Mouse (Mus musculus) right cerebral cortex, adult 2 months (tissue): ENCODE data around the gene Nxph4.

Experiments used
- DNase-seq, 2 experiments: peaks; one replicate each; pipeline ENCODE4 v3.0.0; 2021 to 2022; ENCODE audit warnings: low spot score in 2 of 2

Nxph4 gene

DNA sequence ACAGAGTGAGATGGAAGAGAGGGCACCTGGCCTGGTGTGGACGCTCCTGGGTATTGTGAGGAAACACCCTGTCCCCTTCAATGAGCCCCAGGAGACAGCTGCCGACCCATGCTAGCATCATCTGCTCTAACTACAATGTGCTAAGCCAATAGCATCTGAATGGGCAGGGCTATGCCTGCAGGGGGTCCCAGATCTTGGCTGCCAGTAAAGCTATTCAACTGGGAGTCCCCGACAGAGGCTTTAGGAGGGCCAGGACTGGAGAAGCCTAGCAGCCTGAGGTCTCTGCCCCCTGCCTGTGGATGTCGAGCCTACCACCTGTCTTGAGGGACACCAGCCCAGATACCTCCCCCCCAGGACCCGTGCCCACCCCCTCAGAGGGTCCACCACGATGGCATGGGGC, 8.4 kb upstream of the Nxph4 start:
- DNase-seq = no peak

- no peak for DNase-seq
Observed at GRCm38 (mm10) chr10:127542084-127542483, 7.7 kb upstream of the Nxph4 start.

GRCm38 (mm10) chr10:127541510-127541909, 7.2 kb upstream of the Nxph4 start:
- no peak for DNase-seq

GRCm38 (mm10) chr10:127537854-127538583, 3.7 kb upstream of the Nxph4 start:
- peak; percentile 87 to 88 for DNase-seq

GRCm38 (mm10) chr10:127536586-127537314, 2.4 kb upstream of the Nxph4 start:
- peak in 1 of 2 experiments; percentile 70 for DNase-seq

GRCm38 (mm10) chr10:127534929-127535384, 598 bp upstream of the Nxph4 start:
- no peak for DNase-seq

DNA sequence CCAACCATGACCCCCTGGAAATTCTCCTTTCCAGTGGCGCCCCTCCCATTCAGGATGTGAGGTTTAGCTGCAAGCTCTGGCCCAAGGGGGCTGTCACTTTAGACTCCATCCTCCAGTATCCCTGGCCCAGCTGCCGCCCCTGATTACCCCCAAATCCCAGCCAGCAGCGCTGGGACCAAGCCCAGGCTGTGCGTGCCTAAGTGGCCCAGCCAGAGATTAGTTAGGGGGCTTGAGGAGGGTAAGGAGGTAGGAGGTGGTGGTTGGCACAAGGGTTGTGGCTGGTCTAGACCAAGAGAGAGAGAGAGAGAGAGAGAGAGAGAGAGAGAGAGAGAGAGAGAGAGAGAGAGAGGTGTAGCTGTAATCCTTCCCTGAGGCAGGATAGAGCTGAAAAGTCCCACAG, 2.8 kb downstream of the Nxph4 start:
- no peak for DNase-seq

DNA sequence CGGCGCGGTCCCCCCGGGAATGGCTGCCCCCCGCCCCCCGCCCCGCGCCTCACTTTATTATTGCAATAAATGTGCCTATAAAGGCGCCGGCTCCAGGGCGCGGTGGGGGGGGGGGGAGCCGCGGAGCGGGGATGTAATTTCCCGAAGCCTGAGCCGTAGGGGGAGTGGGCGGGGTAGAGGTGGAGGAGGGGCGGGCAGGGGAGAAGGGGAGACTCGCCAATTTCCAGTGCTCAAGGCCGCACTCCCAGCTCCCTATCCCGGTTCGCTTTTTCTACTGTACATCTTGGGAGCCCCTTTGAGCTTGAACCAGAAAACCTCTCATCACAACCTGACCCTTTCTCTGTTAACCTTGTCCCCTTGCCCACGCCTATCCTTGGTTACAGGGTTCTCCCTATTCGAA, 3.4 kb downstream of the Nxph4 start:
- DNase-seq = no peak

GRCm38 (mm10) chr10:127527481-127527880, 6.9 kb downstream of the Nxph4 start:
- DNase-seq = peak in 1 of 2 experiments; percentile 39

DNA sequence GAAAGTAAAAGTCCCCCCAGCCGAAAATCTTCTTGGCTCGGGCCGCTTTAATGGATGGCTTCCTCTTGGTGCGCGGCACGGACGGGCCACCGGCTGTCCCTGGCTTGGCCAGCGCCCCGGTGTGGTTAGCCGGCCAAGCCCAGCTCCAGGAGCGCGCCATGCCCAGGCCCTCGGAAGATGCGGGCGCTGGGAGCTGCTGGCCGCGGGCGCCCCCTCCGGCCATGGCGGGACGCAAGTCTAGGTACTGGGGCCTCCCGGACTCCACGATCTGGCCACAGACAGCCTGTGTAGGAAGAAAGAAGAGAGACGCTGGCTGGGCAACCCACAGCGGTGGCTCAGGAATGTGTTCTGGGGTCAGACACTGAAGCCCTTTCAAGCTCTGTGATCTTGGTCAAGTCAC, 7.7 kb downstream of the Nxph4 start:
- no peak for DNase-seq

GRCm38 (mm10) chr10:127526048-127526447, 8.3 kb downstream of the Nxph4 start:
- no peak for DNase-seq

DNA sequence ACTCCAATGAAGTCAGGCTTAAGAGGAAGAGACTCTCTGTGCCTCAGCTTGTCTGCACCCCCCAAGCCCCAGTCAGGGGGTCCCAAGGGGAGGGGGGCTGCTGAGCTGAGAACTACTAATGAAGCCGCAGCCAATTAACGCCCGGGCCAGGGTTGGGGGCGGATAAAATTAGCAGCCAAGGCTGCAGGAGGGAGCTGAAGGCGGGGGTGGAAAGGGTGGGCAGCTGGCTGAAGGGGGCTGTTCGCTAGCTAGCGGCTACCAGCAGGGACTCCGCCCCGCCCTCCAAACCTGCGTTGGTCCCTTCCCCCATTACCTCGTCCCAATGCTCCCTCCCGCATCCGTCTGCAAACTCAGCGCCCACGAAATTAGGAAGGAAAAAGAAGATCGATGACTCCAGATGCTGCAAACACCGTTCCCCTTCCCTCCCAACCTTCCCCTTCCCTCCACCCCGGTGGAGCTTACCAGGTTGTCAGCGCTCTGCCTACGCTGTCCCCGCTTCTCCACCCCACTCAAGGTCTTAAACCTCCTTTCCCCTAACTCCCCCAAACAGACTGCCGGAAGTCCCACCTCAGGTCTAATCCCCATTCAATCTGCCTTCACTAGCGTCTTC, 9.6 kb downstream of the Nxph4 start:
- no peak for DNase-seq

DNA sequence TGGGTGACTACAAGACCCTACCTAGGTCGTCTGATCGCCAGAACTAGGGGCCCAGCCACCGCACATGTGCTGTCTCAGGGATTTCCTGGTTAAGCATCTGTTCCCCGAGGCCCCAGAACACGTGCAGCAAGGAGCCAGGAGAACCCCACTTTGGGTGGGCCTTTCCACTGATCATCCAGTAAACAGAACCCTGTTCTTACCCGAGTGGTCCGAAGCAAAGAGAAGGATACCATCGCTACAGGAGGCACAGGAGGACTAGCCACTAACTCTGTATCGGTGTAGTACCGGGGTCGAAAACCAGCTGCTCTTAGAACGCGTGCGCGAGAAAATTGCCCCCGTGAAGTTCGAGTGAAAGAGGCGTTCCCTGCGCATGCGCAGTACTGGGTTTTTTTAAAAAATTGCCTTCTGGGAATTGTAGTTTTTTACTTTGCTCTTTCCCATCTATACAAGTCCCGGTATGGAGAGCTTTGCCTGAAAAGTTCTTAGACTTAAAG, 12.2 kb downstream of the Nxph4 start, which contains the start of gene Shmt2:
TSS of gene Shmt2 (minus strand) at position 357 of the 494 bp plus-strand sequence.
- peak; percentile 88 to 89 for DNase-seq

DNA sequence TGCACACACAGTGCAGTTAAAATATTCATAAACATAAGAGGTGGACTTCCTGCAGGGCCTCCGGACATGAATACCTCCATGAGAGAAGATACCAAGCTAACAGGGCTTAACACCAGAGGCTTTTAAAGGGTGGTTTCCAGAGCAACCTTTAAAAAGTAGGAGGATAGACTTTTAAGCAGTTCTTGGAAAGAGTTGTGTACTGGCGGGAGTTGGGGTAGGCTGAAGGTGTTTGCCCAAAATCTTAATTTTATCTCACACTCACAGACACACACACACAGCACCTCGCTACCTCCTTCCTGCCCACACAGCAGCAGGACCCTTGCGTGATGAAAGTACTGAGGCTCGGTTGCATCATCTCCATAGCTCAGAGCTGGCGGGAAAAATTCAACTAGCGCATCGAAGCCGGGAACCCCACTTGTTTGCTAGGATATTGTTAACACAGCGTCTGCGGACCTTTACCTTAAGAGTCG, 12.7 kb downstream of the Nxph4 start:
- no peak for DNase-seq

- no peak for DNase-seq
Observed at GRCm38 (mm10) chr10:127520714-127521357, 13.5 kb downstream of the Nxph4 start.

- DNase-seq = no peak
Observed at GRCm38 (mm10) chr10:127519903-127520713, 14.3 kb downstream of the Nxph4 start.

DNA sequence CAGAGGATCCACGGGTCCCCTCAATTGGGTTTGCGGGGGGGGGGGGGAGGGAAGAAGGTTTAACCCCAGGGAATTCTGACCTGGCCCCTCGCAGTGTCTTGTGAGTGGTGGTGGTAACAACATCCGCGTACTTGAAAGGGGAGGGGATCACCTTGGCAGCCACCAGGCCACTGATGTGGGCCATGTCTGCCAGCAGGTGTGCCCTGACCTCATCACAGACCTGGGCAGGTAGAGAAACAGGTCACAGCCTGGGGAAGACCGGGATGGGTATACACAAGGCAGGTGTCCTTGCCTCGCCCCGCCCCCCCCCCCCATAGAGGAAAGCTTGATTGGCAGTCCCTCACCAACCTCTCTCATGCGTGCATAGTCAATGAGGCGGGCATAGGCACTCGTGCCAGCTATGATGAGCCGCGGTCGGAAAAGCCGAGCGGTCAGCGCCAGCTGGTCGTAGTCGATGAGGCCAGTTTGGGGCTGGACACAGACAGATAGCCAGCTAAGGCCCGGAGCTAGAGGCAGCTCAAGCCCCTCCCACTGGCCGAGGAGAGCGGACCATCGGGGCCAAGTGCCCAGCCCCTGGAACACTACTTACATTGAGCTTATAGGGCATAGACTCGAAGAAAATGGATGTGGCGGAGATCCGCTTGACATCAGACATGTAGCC, 15.2 kb downstream of the Nxph4 start:
- DNase-seq = no peak

- DNase-seq = no peak
Observed at GRCm38 (mm10) chr10:127517941-127518340, 16.4 kb downstream of the Nxph4 start.

DNA sequence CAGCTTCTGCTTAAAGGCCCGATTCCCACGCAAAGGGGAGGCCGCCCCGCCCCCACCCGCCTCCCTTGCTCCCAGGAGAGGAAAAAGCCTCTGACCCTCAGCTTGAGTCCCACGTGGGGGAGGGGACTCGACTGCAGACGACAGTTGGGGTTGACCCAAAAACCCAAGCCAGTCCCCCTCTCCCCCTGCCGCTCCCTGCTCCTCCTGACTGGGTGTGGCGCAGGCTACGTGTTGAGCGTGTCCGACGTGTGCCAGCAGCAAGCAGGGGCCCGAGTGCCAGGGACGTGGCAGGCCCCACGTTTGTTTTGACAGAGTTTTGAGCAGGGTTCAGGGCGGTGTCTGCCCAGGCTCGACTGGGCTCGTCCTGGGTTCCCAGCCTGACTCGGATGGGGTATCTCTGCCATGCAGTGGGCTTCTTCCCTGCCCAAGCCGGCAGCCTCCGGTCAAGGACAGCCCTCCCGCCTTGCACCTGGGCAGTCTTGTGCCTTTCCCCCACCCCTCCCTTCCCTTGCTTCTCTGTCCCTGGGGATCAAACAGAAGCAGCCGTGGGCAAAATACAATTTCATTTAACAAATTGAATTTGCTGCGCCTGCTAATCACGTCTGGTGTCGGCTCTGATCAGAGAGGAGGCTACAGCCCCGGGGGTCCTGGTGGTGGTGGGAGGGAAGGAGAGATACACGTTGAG, 17.6 kb downstream of the Nxph4 start:
- DNase-seq = no peak

- DNase-seq = no peak
Observed at GRCm38 (mm10) chr10:127515983-127516459, 18.3 kb downstream of the Nxph4 start.
